Mouse (Mus musculus) gastrocnemius, postnatal 14 days (tissue): ENCODE results near the gene Pde4c. TPM values are rescaled to one million over a fixed set of nuclear protein-coding genes. Genes with fewer than 3 reads are reported as not detected.

Experiments
- DNase-seq: peaks from one replicate; pipeline ENCODE4 v3.0.0; 2021; ENCODE audit warnings: mixed read lengths
- intact Hi-C: fragments of 180-260 bp; cut with DNase I; formaldehyde crosslinking; loops from one replicate; pipeline ENCODE4 v1.15.1; 2025; ENCODE audit warnings: low total_unique reads
- microRNA-seq, 2 experiments: library from miRNA; unstranded; fragments of <30 nt; microRNA quantifications; one replicate each; pipeline ENCODE4 v1.2.0; 2021
- total RNA-seq, 2 experiments: library from RNA; stranded (reverse); gene quantifications; 2 replicates each; pipeline ENCODE4 v1.2.3; 2021

Gene Pde4c
- total RNA-seq, 2 experiments from 2014 or later: 2.9 to 3.4 TPM

DNA sequence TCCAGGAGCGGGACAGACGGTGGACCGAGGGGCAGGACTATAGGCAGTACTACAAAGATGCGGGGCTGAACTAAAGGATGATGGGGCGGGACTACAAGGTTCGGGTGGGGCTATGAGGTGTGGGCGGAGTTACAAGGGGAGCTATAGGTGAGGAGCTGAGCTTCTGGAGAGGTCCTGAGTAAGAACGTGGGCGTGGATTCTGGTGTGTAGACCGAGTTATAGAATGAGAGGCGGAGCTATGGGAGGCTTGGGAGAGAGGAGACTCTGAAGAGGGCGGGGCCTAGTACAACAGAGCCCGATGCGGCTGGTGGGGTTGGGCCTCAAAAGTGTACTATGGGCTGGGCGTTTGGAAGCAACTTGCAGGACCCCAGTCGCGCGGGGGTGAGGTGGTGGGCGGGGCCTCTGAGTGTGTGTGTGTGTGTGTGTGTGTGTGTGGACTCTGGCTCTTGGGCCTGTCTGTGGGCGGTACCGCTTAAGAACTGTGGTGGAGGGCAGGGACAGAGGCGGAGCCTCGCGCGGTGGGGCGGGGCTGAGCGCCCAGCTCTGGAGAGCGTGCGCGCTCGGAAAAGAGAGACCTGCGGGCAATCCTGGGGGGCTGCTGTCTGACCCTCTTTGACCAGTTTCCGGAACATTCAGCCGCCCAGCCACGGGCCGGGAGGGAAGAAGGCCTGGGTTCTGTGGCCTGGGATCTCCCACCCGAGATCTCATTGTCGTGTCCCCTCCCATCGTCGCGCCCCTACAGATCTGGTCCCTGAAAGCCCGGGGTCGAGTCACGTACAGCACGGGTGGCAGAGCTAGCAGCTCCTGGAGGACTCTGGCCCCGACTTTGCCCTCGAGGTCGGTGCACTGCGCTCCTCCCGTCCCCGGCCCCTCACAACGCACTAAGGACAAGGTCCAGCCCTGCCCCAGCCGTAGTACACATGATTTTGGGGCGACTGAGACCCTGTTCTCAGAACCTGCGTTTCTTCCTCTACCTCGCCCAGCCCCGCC is 73.9 kb downstream of the Pde4c start:
- intact Hi-C loops: no loop called here

DNA sequence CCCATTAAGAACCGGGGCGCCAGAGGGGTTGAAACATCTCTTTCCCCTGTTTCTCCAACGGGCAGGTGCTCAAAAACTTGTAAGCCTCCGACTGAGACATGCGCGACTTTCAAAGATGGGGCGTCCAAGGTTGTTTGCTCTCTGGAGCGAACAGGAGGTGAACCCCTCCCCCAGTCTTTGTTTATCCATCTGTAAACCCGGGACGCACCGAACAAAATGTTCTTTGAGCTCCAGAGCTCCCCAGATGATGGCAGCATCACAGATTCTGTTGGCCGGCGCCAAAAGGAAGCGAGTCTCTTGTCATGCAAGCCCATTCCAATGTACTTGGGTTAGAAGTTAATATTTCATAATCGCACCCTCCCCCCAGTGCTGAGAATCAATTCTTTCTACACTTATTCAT is 74.8 kb downstream of the Pde4c start:
- intact Hi-C loops: no loop called here
- DNase-seq: no peak

More for the DNA sequence above, 73.9 kb downstream of the Pde4c start:
- peak; percentile 82 for DNase-seq

DNA sequence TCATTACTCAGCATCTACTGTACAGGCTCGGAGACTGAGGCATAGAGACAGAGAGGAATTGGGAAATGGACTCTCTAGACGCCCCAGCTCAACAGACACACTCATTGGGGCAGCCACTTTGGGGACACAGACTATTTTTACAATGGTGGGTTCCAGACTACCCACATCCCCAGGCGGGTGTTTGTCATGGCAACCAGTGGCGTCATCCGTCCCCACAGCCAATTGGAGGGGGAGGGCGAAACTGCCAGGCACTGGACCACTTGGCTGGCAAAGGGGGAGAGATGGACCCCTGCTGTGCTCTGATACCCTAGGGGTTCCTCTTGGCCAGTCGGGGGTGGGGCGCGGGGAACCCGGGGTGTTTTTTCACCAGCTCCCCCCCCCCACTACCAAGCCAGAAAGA is 77.1 kb downstream of the Pde4c start:
- intact Hi-C loops: no loop called here
- DNase-seq: no peak

Small RNAs within 50 kb of the gene (microRNA-seq; reads per million reads assigned to microRNA genes)
- gene Mir7240: 0 to 0.64 reads per million in 2 experiments

Other genes with a start within 250 kb of the Pde4c start
- gene Klhl26, start 246.8 kb upstream of the Pde4c start, total RNA-seq: 1 to 10 TPM; 5.4 TPM
- gene Tmem59l, start 236.4 kb upstream of the Pde4c start, total RNA-seq: not detected
- 1 to 10 TPM; 1.5 to 1.9 TPM for gene Crlf1, start 230.6 kb upstream of the Pde4c start, total RNA-seq
- 100 to 1,000 TPM; 118 to 122 TPM for gene Rex1bd, start 217.0 kb upstream of the Pde4c start, total RNA-seq
- gene Uba52, start 212.9 kb upstream of the Pde4c start, total RNA-seq: 1,000 to 10,000 TPM; 1,030 to 1,066 TPM
- 100 to 1,000 TPM; 116 to 117 TPM for gene Fkbp8, start 196.0 kb upstream of the Pde4c start, total RNA-seq
- 10 to 100 TPM; 64.9 to 73.0 TPM for gene Kxd1, start 195.8 kb upstream of the Pde4c start, total RNA-seq
- gene Ell, start 184.3 kb upstream of the Pde4c start, total RNA-seq: 10 to 100 TPM in 1 of 2 experiments, 1 to 10 TPM in 1; 9.0 to 10.3 TPM
- gene Isyna1, start 129.3 kb upstream of the Pde4c start, total RNA-seq: 10 to 100 TPM; 18.7 to 24.7 TPM
- 10 to 100 TPM; 22.9 to 25.7 TPM for gene Ssbp4, start 114.8 kb upstream of the Pde4c start, total RNA-seq
- gene Lrrc25, start 107.6 kb upstream of the Pde4c start, total RNA-seq: under 1 TPM; 0.53 to 0.88 TPM
- not detected for gene Gdf15, start 91.3 kb upstream of the Pde4c start, total RNA-seq
- gene Pgpep1, start 63.3 kb upstream of the Pde4c start, total RNA-seq: 10 to 100 TPM; 18.2 to 21.6 TPM
- 10 to 100 TPM; 65.9 to 77.0 TPM for gene Lsm4, start 50.5 kb upstream of the Pde4c start, total RNA-seq
- 10 to 100 TPM; 73.5 to 87.4 TPM for gene Jund, start 24.8 kb upstream of the Pde4c start, total RNA-seq
- under 1 TPM in 1 of 2 experiments, not detected in 1; 0.04 TPM for gene Iqcn, start 20.3 kb upstream of the Pde4c start, total RNA-seq
- gene Gm3336, start 5.2 kb upstream of the Pde4c start, total RNA-seq: not detected
- gene Rab3a, start 31.0 kb downstream of the Pde4c start, total RNA-seq: 10 to 100 TPM; 44.3 to 45.1 TPM
- 10 to 100 TPM; 28.3 to 31.9 TPM for gene Mpv17l2, start 37.2 kb downstream of the Pde4c start, total RNA-seq
- gene Pik3r2, start 53.0 kb downstream of the Pde4c start, total RNA-seq: 10 to 100 TPM; 23.0 to 27.9 TPM
- 1 to 10 TPM; 5.2 to 7.0 TPM for gene Mast3, start 81.3 kb downstream of the Pde4c start, total RNA-seq
- under 1 TPM in 1 of 2 experiments, not detected in 1; 0.09 TPM for gene Il12rb1, start 84.7 kb downstream of the Pde4c start, total RNA-seq
- 10 to 100 TPM in 1 of 2 experiments, 1 to 10 TPM in 1; 4.8 to 71.3 TPM for gene Arrdc2, start 116.0 kb downstream of the Pde4c start, total RNA-seq
- 1 to 10 TPM; 5.4 to 6.6 TPM for gene Kcnn1, start 139.5 kb downstream of the Pde4c start, total RNA-seq
- 10 to 100 TPM; 50.3 to 50.9 TPM for gene Ccdc124, start 150.2 kb downstream of the Pde4c start, total RNA-seq
- under 1 TPM in 1 of 2 experiments, not detected in 1; 0.08 TPM for gene Slc5a5, start 169.0 kb downstream of the Pde4c start, total RNA-seq
- gene Rpl18a, start 173.7 kb downstream of the Pde4c start, total RNA-seq: 1,000 to 10,000 TPM; 1,213 to 1,382 TPM
- 10 to 100 TPM; 13.8 to 15.5 TPM for gene Map1s, start 182.2 kb downstream of the Pde4c start, total RNA-seq